Mouse (Mus musculus) gastrocnemius, postnatal 36 days (tissue): ENCODE measurements around the gene Zdhhc11. TPM values are rescaled to one million over a fixed set of nuclear protein-coding genes. Genes with fewer than 3 reads are reported as not detected.

Experiments
- microRNA-seq, 2 experiments: library from miRNA; unstranded; fragments of <30 nt; microRNA quantifications; one replicate each; pipeline ENCODE4 v1.2.0; 2021
- total RNA-seq, 2 experiments: library from RNA; stranded (reverse); gene quantifications; 2 replicates each; pipeline ENCODE4 v1.2.3; 2021

Gene Zdhhc11
- total RNA-seq, 2 experiments from 2014 or later: not detected

Small RNA genes within 50 kb of the gene (microRNA-seq; reads per million reads assigned to microRNA genes)
- 0 reads per million in 2 experiments for gene Gm25197

Other genes with a start within 250 kb of the Zdhhc11 start
- 1 to 10 TPM; 4.3 to 5.5 TPM for gene Slc12a7, start 230.8 kb upstream of the Zdhhc11 start, total RNA-seq
- gene Nkd2, start 116.2 kb upstream of the Zdhhc11 start, total RNA-seq: 1 to 10 TPM; 1.1 to 1.6 TPM
- under 1 TPM in 1 of 2 experiments, not detected in 1; 0.13 TPM for gene Trip13, start 26.1 kb upstream of the Zdhhc11 start, total RNA-seq
- 10 to 100 TPM in 1 of 2 experiments, 1 to 10 TPM in 1; 8.3 to 11.0 TPM for gene Brd9, start 26.0 kb upstream of the Zdhhc11 start, total RNA-seq
- gene Tppp, start 45.6 kb downstream of the Zdhhc11 start, total RNA-seq: 1 to 10 TPM; 4.5 to 4.7 TPM
- under 1 TPM; 0.15 to 0.66 TPM for gene Cep72, start 98.4 kb downstream of the Zdhhc11 start, total RNA-seq
- under 1 TPM; 0.54 to 0.56 TPM for gene Slc9a3, start 157.6 kb downstream of the Zdhhc11 start, total RNA-seq
- gene Exoc3, start 244.9 kb downstream of the Zdhhc11 start, total RNA-seq: 10 to 100 TPM; 27.7 to 29.6 TPM